Mouse (Mus musculus) forebrain, embryonic 14.5 days (tissue): ENCODE results near the gene Adora1. TPM values are rescaled to one million over a fixed set of nuclear protein-coding genes. Genes with fewer than 3 reads are reported as not detected.

Experiments used
- ATAC-seq: fragments of 200-750 bp; cut with Nextera tagmentation; 2 replicates; pipeline ENCODE4 v1.8.0; 2017; ENCODE audit warnings: mild to moderate bottlenecking, moderate library complexity
- DNase-seq: peaks from one replicate; pipeline ENCODE4 v3.0.0-alpha.2; 2015; ENCODE audit warnings: low spot score
- H3K27ac ChIP-seq: fragments of 300-500 bp; sonication (generic); 2 replicates; pipeline ENCODE4 v1.5.1; 2014; ENCODE audit warnings: low read depth, mild to moderate bottlenecking, control low read depth, low read length, moderate library complexity
- H3K27me3 ChIP-seq: fragments of 300-500 bp; sonication (generic); replicated peaks from 2 replicates; pipeline ENCODE4 v1.6.1; 2014; ENCODE audit warnings: low read length, control low read depth, mixed read lengths; ENCODE audit not compliant: control insufficient read depth, insufficient read depth
- H3K36me3 ChIP-seq: fragments of 300-500 bp; sonication (generic); 2 replicates; pipeline ENCODE4 v1.6.1; 2014; ENCODE audit warnings: low read length, control low read depth; ENCODE audit not compliant: control insufficient read depth, insufficient read depth
- H3K4me1 ChIP-seq: fragments of 300-500 bp; sonication (generic); 2 replicates; pipeline ENCODE4 v1.6.1; 2014; ENCODE audit warnings: antibody characterized with exemption, low read length, control low read depth; ENCODE audit not compliant: control insufficient read depth, insufficient read depth
- H3K4me2 ChIP-seq: fragments of 300-500 bp; sonication (generic); 2 replicates; pipeline ENCODE4 v1.6.1; 2014; ENCODE audit warnings: mild to moderate bottlenecking, control low read depth, low read length
- H3K4me3 ChIP-seq: fragments of 300-500 bp; sonication (generic); 2 replicates; pipeline ENCODE4 v1.5.1; 2014; ENCODE audit warnings: low read depth, low read length, control low read depth
- H3K9ac ChIP-seq: fragments of 300-500 bp; sonication (generic); 2 replicates; pipeline ENCODE4 v1.6.1; 2014; ENCODE audit warnings: mild to moderate bottlenecking, low read length, control low read depth, moderate library complexity
- H3K9me3 ChIP-seq: fragments of 300-500 bp; sonication (generic); replicated peaks from 2 replicates; pipeline ENCODE4 v1.6.1; 2016; ENCODE audit warnings: low read length, control low read depth, mixed read lengths; ENCODE audit not compliant: control insufficient read depth
- WGBS: fragments of 180-500 bp; shearing (Covaris S2); extraction: QIAGEN DNeasy Blood & Tissue Kit; methylation state at CpG from one replicate; pipeline ENCODE4 v1.1.7; 2014; 5-methylcytosine and 5-hydroxymethylcytosine counted together
- polyA plus RNA-seq: library from polyadenylated mRNA; unstranded; fragments of >200 nt; fragmentation: Nextera tagmentation; extraction: Ambion mirVana; gene quantifications from 2 replicates; pipeline ENCODE4 v1.2.1, GENCODE M21; 2014

Adora1 gene
- polyA plus RNA-seq, 1 experiment from 2014 or later = 5.4 TPM

DNA sequence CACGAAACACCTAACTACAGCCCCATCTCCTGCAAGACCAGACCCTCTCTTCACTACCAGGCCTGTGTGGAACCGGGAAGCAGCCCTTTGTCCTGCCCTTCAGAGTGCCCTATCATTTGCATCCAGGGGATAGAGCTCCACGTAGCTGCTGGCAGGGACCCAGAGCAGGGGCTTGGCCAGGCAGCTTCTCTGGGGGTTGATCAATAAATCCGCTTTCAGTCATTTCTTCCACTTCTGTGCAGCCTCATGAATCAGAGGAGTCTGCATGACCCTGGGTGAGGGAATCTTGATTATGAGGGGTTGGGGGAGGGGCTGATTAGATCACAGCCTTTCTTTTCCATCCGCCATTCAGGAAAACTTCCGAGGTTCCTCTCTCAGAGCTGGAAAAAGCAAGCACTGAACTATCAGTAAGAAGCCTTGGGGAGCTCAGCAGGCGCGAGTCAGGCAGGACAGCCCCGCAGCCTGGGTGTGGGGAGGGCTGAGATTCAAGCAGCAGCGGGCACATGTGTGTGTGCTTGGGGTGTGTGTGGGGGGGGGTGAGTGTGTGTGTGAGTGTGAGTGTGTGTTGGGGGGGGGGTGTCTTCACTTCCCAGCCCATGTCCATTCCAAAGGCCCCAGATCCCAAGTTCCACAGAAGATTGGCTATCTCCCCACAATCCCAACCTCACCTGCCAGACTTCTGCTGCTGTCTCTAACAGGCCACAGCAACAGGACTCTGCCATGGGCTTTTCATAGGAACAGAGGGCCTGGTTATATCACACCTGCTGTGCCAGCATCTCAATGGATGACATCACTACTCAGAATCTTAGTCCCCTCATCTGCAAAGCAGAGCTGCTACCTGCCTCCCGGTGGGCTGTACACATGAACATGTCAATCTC is 19.2 kb downstream of the Adora1 start:
- H3K4me1 ChIP-seq = peaks cover 7% of the 10 kb centered on the region
- H3K4me3 ChIP-seq = no peak overlapping the region
- no peaks in the 10 kb centered on the region for H3K36me3 ChIP-seq
- DNase-seq = peak; percentile 39
- no peaks in the 10 kb centered on the region for H3K9me3 ChIP-seq
- no peak overlapping the region for H3K27ac ChIP-seq
- peak overlapping the region; percentile 26; the same call in 1 of the 2 replicates for H3K4me2 ChIP-seq
- ATAC-seq = peak; percentile 40; the same call in 1 of the 2 replicates
- no peaks in the 10 kb centered on the region for H3K27me3 ChIP-seq
- 0 out of 2 replicates have a peak overlapping the region, but pooled peaks have one; percentile 21 for H3K9ac ChIP-seq
- WGBS = 10% methylated on average over 11 of the region's 11 CpGs

GRCm38 (mm10) chr1:134215059-134215458 is 20.2 kb downstream of the Adora1 start:
- no peaks in the 10 kb centered on the region for H3K36me3 ChIP-seq
- ATAC-seq = no peak
- no peak overlapping the region for H3K27ac ChIP-seq
- H3K9me3 ChIP-seq = no peaks in the 10 kb centered on the region
- H3K4me2 ChIP-seq = no peak overlapping the region
- H3K9ac ChIP-seq = no peak overlapping the region
- no peak for DNase-seq
- no peaks in the 10 kb centered on the region for H3K27me3 ChIP-seq
- 69% methylated on average over 7 of the region's 7 CpGs for WGBS
- H3K4me1 ChIP-seq = peaks cover 7% of the 10 kb centered on the region
- H3K4me3 ChIP-seq = no peak overlapping the region

GRCm38 (mm10) chr1:134213405-134213804 is 21.8 kb downstream of the Adora1 start:
- Histone ChIP-seq H3K9ac (no peak overlapping the region), H3K4me2 (no peak overlapping the region), H3K4me3 (no peak overlapping the region), H3K27ac (no peak overlapping the region), H3K4me1 (peaks cover 7% of the 10 kb centered on the region), H3K9me3 (no peaks in the 10 kb centered on the region), H3K27me3 (no peaks in the 10 kb centered on the region), H3K36me3 (no peaks in the 10 kb centered on the region)
- ATAC-seq (no peak), DNase-seq (no peak)
- 80% methylated on average over 7 of the region's 7 CpGs for WGBS

DNA sequence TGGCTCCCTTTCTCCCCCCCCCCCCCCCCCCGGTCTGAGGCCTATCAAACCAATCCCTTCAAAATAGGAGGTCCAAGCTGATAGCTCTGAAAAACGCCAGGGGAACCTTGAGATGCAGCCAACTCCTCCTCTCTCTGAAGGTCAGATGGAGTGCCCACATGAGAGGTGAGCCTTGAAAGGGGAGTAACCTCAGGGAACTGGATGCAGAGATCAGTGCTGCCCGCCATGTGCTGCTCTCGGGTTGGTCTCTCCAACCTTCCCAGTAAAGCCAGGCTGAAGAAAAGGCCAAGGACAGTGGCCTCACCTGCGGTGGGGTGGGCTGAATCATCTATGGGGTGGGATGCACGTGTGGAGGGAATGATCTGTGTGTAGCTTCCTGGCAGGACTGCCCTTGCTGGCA is 22.9 kb downstream of the Adora1 start:
- Histone ChIP-seq H3K4me1 (peaks cover 7% of the 10 kb centered on the region), H3K36me3 (no peaks in the 10 kb centered on the region), H3K27me3 (no peaks in the 10 kb centered on the region), H3K4me2 (no peak overlapping the region), H3K9me3 (no peaks in the 10 kb centered on the region), H3K4me3 (no peak overlapping the region), H3K9ac (no peak overlapping the region), H3K27ac (no peak overlapping the region)
- ATAC-seq = no peak
- DNase-seq = no peak
- 81% methylated on average over 6 of the region's 6 CpGs for WGBS

- H3K4me3 ChIP-seq = no peak overlapping the region
Measured at GRCm38 (mm10) chr1:134211631-134212030, 23.6 kb downstream of the Adora1 start.

GRCm38 (mm10) chr1:134211043-134211442 is 24.2 kb downstream of the Adora1 start:
- Histone ChIP-seq H3K27me3 (no peaks in the 10 kb centered on the region), H3K36me3 (no peaks in the 10 kb centered on the region), H3K27ac (no peak overlapping the region), H3K4me2 (no peak overlapping the region), H3K4me1 (peaks cover 7% of the 10 kb centered on the region), H3K4me3 (no peak overlapping the region), H3K9ac (no peak overlapping the region), H3K9me3 (no peaks in the 10 kb centered on the region)
- ATAC-seq = no peak
- 71% methylated on average over 6 of the region's 6 CpGs for WGBS
- DNase-seq = no peak

More at GRCm38 (mm10) chr1:134211631-134212030, 23.6 kb downstream of the Adora1 start:
- no peak overlapping the region for H3K27ac ChIP-seq
- no peaks in the 10 kb centered on the region for H3K27me3 ChIP-seq
- H3K9ac ChIP-seq = no peak overlapping the region
- H3K4me1 ChIP-seq = peaks cover 7% of the 10 kb centered on the region
- DNase-seq (no peak), ATAC-seq (no peak)
- WGBS = 4% methylated on average over 2 of the region's 2 CpGs
- no peak overlapping the region for H3K4me2 ChIP-seq
- H3K36me3 ChIP-seq = no peaks in the 10 kb centered on the region
- H3K9me3 ChIP-seq = no peaks in the 10 kb centered on the region

- no peak for DNase-seq
- Histone ChIP-seq H3K4me2 (no peak overlapping the region), H3K4me1 (no peaks in the 10 kb centered on the region), H3K27me3 (no peaks in the 10 kb centered on the region), H3K36me3 (no peaks in the 10 kb centered on the region), H3K27ac (no peak overlapping the region), H3K9ac (no peak overlapping the region), H3K9me3 (no peaks in the 10 kb centered on the region), H3K4me3 (no peak overlapping the region)
- ATAC-seq = no peak
- WGBS = 42% methylated on average over 6 of the region's 6 CpGs
Measured at GRCm38 (mm10) chr1:134210179-134210755, 25.0 kb downstream of the Adora1 start.

GRCm38 (mm10) chr1:134206085-134206484 is 29.1 kb downstream of the Adora1 start:
- Histone ChIP-seq H3K36me3 (no peaks in the 10 kb centered on the region), H3K27ac (no peak overlapping the region), H3K4me2 (no peak overlapping the region), H3K4me1 (no peaks in the 10 kb centered on the region), H3K9me3 (no peaks in the 10 kb centered on the region), H3K4me3 (no peak overlapping the region), H3K27me3 (no peaks in the 10 kb centered on the region), H3K9ac (no peak overlapping the region)
- ATAC-seq (no peak), DNase-seq (no peak)
- WGBS = 55% methylated on average over 5 of the region's 5 CpGs
